ENCODE assay signal across 8 mouse cellular contexts in genomic region chr9:107631861-107632260, GRCm38 (mm10). TPM values are rescaled to one million over a fixed set of nuclear protein-coding genes. Genes with fewer than 3 reads are reported as not detected.
DNase-seq lines count a peak whose midpoint lies in the region; ATAC-seq and TF ChIP-seq lines count a peak whose summit lies in the region.

No protein-coding gene starts in this region.

- no peak for DNase-seq in heart, embryonic 10.5 days (ENCODE audit: low spot score)
- DNase-seq in heart, postnatal 14 days: no peak
- no peak for DNase-seq in midbrain, embryonic 10.5 days (ENCODE audit: low spot score)
- no peak for DNase-seq in yolk sac, embryonic 10.5 days (ENCODE audit: low spot score)
- no peak for DNase-seq in left cerebral cortex, adult 9 months (ENCODE audit: low spot score in 2 of 2)
- DNase-seq in urinary bladder, postnatal 14 days (ENCODE audit: low spot score): no peak

- H3K27ac ChIP-seq in heart, embryonic 10.5 days: peak overlapping the region; percentile 94; the same call in 1 of the 2 replicates
- H3K27ac ChIP-seq in bone marrow, adult 2 months (ENCODE audit: control insufficient read depth, insufficient read depth, low read depth, low read length, poor library complexity): peak overlapping the region; percentile 96
- peak overlapping the region; percentile 97 for H3K27ac ChIP-seq in hindbrain, embryonic 12.5 days
- H3K27ac ChIP-seq in midbrain, embryonic 10.5 days (replicated peaks): peak overlapping the region; percentile 98

- WGBS in heart, embryonic 10.5 days: 93% methylated on average over 8 of the region's 8 CpGs
- 86% methylated on average over 8 of the region's 8 CpGs for WGBS in bone marrow, adult 2 months
- WGBS in hindbrain, embryonic 12.5 days: 64% methylated on average over 8 of the region's 8 CpGs
- WGBS in midbrain, embryonic 10.5 days: 70% methylated on average over 8 of the region's 8 CpGs

- TF ChIP-seq POLR2A in bone marrow, adult 2 months (IDR thresholded peaks at IDR 0.05; ENCODE audit: borderline replicate concordance, control insufficient read depth, low read depth, low read length): no peak

- peaks cover 90% of the 10 kb centered on the region for H3K4me1 ChIP-seq in heart, embryonic 10.5 days
- peaks cover 13% of the 10 kb centered on the region; the same call in 1 of the 2 replicates for H3K4me1 ChIP-seq in bone marrow, adult 2 months (ENCODE audit: control insufficient read depth, insufficient read depth, low read length)
- peaks cover 89% of the 10 kb centered on the region for H3K4me1 ChIP-seq in hindbrain, embryonic 12.5 days
- peaks cover 96% of the 10 kb centered on the region for H3K4me1 ChIP-seq in midbrain, embryonic 10.5 days

- peaks cover 23% of the 10 kb centered on the region for H3K36me3 ChIP-seq in heart, embryonic 10.5 days
- H3K36me3 ChIP-seq in hindbrain, embryonic 12.5 days: 0 out of 2 replicates have a peak, but pooled peaks cover 3% of the 10 kb centered on the region
- peaks cover 39% of the 10 kb centered on the region for H3K36me3 ChIP-seq in midbrain, embryonic 10.5 days

- H3K27me3 ChIP-seq in heart, embryonic 10.5 days (ENCODE audit: insufficient read depth, poor library complexity, severe bottlenecking): no peaks in the 10 kb centered on the region
- no peaks in the 10 kb centered on the region for H3K27me3 ChIP-seq in hindbrain, embryonic 12.5 days
- H3K27me3 ChIP-seq in midbrain, embryonic 10.5 days (ENCODE audit: low read depth, poor library complexity, severe bottlenecking): no peaks in the 10 kb centered on the region

- peak overlapping the region; percentile 99 for H3K4me2 ChIP-seq in hindbrain, embryonic 12.5 days (replicated peaks)

- ATAC-seq in hindbrain, embryonic 12.5 days (ENCODE audit: low FRiP score): no peak

- intact Hi-C loops in heart, postnatal 14 days (cut with DNase I): no loop called here

- H3K9me3 ChIP-seq in heart, embryonic 10.5 days: no peaks in the 10 kb centered on the region
- no peaks in the 10 kb centered on the region for H3K9me3 ChIP-seq in hindbrain, embryonic 12.5 days (replicated peaks)
- H3K9me3 ChIP-seq in midbrain, embryonic 10.5 days (replicated peaks): no peaks in the 10 kb centered on the region

- peak overlapping the region; percentile 84; the same call in 1 of the 2 replicates for H3K4me3 ChIP-seq in heart, embryonic 10.5 days
- no peak overlapping the region for H3K4me3 ChIP-seq in bone marrow, adult 2 months (replicated peaks; ENCODE audit: control insufficient read depth, low read depth, low read length)
- H3K4me3 ChIP-seq in hindbrain, embryonic 12.5 days: peak overlapping the region; percentile 63
- H3K4me3 ChIP-seq in midbrain, embryonic 10.5 days: peak overlapping the region; percentile 94

- no peak for TF ChIP-seq CTCF in bone marrow, adult 2 months (IDR thresholded peaks at IDR 0.05; ENCODE audit: control insufficient read depth, insufficient read depth, low read length)

- H3K9ac ChIP-seq in hindbrain, embryonic 12.5 days: peak overlapping the region; percentile 87

RNA-seq across cellular contexts. Expression of gene Gnai2, which starts 3.3 kb away (rescaled TPM):
- polyA plus RNA-seq in heart, embryonic 10.5 days (2016; fragmentation: Nextera tagmentation; extraction: Ambion mirVana): 359 and 404 TPM in 2 replicates
- 100 to 1,000 TPM; 318 to 327 TPM for total RNA-seq in heart, postnatal 14 days (2021)
- polyA plus RNA-seq in bone marrow, adult 2 months (2011; ENCODE audit: insufficient read depth, insufficient read length, low replicate concordance, missing spikeins): 198 and 273 TPM in 2 replicates
- 516 and 531 TPM in 2 replicates for polyA plus RNA-seq in hindbrain, embryonic 12.5 days (2016; fragmentation: Nextera tagmentation; extraction: Ambion mirVana)
- 629 and 656 TPM in 2 replicates for polyA plus RNA-seq in midbrain, embryonic 10.5 days (2016; fragmentation: Nextera tagmentation; extraction: Ambion mirVana)

RNA-seq across cellular contexts. Expression of gene Sema3b, which starts 22.8 kb away (rescaled TPM):
- 4.9 and 8.2 TPM in 2 replicates for polyA plus RNA-seq in heart, embryonic 10.5 days (2016; fragmentation: Nextera tagmentation; extraction: Ambion mirVana)
- 10 to 100 TPM; 11.3 to 12.1 TPM for total RNA-seq in heart, postnatal 14 days (2021)
- 2.1 TPM in 1 of 2 replicates, not detected in the other for polyA plus RNA-seq in bone marrow, adult 2 months (2011; ENCODE audit: insufficient read depth, insufficient read length, low replicate concordance, missing spikeins)
- polyA plus RNA-seq in hindbrain, embryonic 12.5 days (2016; fragmentation: Nextera tagmentation; extraction: Ambion mirVana): 5.1 TPM in 2 replicates
- 1.8 and 3.2 TPM in 2 replicates for polyA plus RNA-seq in midbrain, embryonic 10.5 days (2016; fragmentation: Nextera tagmentation; extraction: Ambion mirVana)

RNA-seq across cellular contexts. Expression of gene Slc38a3, which starts 37.5 kb away (rescaled TPM):
- polyA plus RNA-seq in heart, embryonic 10.5 days (2016; fragmentation: Nextera tagmentation; extraction: Ambion mirVana): 4.2 and 4.5 TPM in 2 replicates
- total RNA-seq in heart, postnatal 14 days (2021): 10 to 100 TPM; 48.6 to 53.3 TPM
- 1.8 and 4.7 TPM in 2 replicates for polyA plus RNA-seq in bone marrow, adult 2 months (2011; ENCODE audit: insufficient read depth, insufficient read length, low replicate concordance, missing spikeins)
- polyA plus RNA-seq in hindbrain, embryonic 12.5 days (2016; fragmentation: Nextera tagmentation; extraction: Ambion mirVana): 12.5 and 12.9 TPM in 2 replicates
- 9.3 and 11.6 TPM in 2 replicates for polyA plus RNA-seq in midbrain, embryonic 10.5 days (2016; fragmentation: Nextera tagmentation; extraction: Ambion mirVana)

RNA-seq across cellular contexts. Expression of gene Ifrd2, which starts 44.4 kb away (rescaled TPM):
- polyA plus RNA-seq in heart, embryonic 10.5 days (2016; fragmentation: Nextera tagmentation; extraction: Ambion mirVana): 58.0 and 62.8 TPM in 2 replicates
- 10 to 100 TPM; 36.7 to 47.1 TPM for total RNA-seq in heart, postnatal 14 days (2021)
- 172 and 173 TPM in 2 replicates for polyA plus RNA-seq in bone marrow, adult 2 months (2011; ENCODE audit: insufficient read depth, insufficient read length, low replicate concordance, missing spikeins)
- 19.5 and 21.9 TPM in 2 replicates for polyA plus RNA-seq in hindbrain, embryonic 12.5 days (2016; fragmentation: Nextera tagmentation; extraction: Ambion mirVana)
- 46.3 and 56.8 TPM in 2 replicates for polyA plus RNA-seq in midbrain, embryonic 10.5 days (2016; fragmentation: Nextera tagmentation; extraction: Ambion mirVana)

RNA-seq across cellular contexts. Expression of gene Gnat1, which starts 47.7 kb away (rescaled TPM):
- 1.2 and 3.2 TPM in 2 replicates for polyA plus RNA-seq in heart, embryonic 10.5 days (2016; fragmentation: Nextera tagmentation; extraction: Ambion mirVana)
- total RNA-seq in heart, postnatal 14 days (2021): not detected
- polyA plus RNA-seq in bone marrow, adult 2 months (2011; ENCODE audit: insufficient read depth, insufficient read length, low replicate concordance, missing spikeins): not detected in 2 replicates
- polyA plus RNA-seq in hindbrain, embryonic 12.5 days (2016; fragmentation: Nextera tagmentation; extraction: Ambion mirVana): 1.4 and 2.6 TPM in 2 replicates
- 3.2 and 3.6 TPM in 2 replicates for polyA plus RNA-seq in midbrain, embryonic 10.5 days (2016; fragmentation: Nextera tagmentation; extraction: Ambion mirVana)
